ENCODE assay signal across 13 mouse cellular contexts in genomic region chr3:135001270-135001669, GRCm38 (mm10).
"Had no signal": no experiment of that assay in that cellular context is flagged by ENCODE, and none has a peak within 500 bp of the region (broad histone marks: within the 10 kb centered on the region; RNA-seq: fewer than 3 reads in every experiment).

No protein-coding gene starts in this region.

- H3K27me3 ChIP-seq: limb, embryonic 12.5 days; liver, embryonic 13.5 days; midbrain, embryonic 13.5 days had no signal

- DNase-seq: kidney, adult 11 months; kidney, adult 9 months; kidney, postnatal 14 days; layer of hippocampus, postnatal 36 days; liver; liver, embryonic 13.5 days; liver, postnatal 0 days; right cerebral cortex, adult 18-20 months; right cerebral cortex, postnatal 25 days; thymus, adult 2 months; thymus, postnatal 25 days had no signal

- H3K4me2 ChIP-seq: limb, embryonic 12.5 days; liver, embryonic 13.5 days; midbrain, embryonic 13.5 days had no signal

- ATAC-seq: liver, postnatal 0 days; midbrain, embryonic 13.5 days had no signal

- H3K36me3 ChIP-seq: limb, embryonic 12.5 days; liver, embryonic 13.5 days; midbrain, embryonic 13.5 days had no signal

- H3K9ac ChIP-seq: limb, embryonic 12.5 days; liver, embryonic 13.5 days; liver, postnatal 0 days; midbrain, embryonic 13.5 days had no signal

- H3K9me3 ChIP-seq: limb, embryonic 12.5 days; liver, embryonic 13.5 days; midbrain, embryonic 13.5 days had no signal

- H3K4me3 ChIP-seq: limb, embryonic 12.5 days; liver, embryonic 13.5 days; midbrain, embryonic 13.5 days had no signal

- H3K4me1 ChIP-seq: limb, embryonic 12.5 days; liver, embryonic 13.5 days; midbrain, embryonic 13.5 days had no signal

- H3K27ac ChIP-seq: limb, embryonic 12.5 days; liver, embryonic 13.5 days; midbrain, embryonic 13.5 days had no signal
